Mouse (Mus musculus): ENCODE results near the gene 1810062G17Rik. TPM values are rescaled to one million over a fixed set of nuclear protein-coding genes. Genes with fewer than 3 reads are reported as not detected.

Gene 1810062G17Rik
- total RNA-seq, 2 experiments from 2014 or later, result 2.6 to 2.7 TPM

DNA sequence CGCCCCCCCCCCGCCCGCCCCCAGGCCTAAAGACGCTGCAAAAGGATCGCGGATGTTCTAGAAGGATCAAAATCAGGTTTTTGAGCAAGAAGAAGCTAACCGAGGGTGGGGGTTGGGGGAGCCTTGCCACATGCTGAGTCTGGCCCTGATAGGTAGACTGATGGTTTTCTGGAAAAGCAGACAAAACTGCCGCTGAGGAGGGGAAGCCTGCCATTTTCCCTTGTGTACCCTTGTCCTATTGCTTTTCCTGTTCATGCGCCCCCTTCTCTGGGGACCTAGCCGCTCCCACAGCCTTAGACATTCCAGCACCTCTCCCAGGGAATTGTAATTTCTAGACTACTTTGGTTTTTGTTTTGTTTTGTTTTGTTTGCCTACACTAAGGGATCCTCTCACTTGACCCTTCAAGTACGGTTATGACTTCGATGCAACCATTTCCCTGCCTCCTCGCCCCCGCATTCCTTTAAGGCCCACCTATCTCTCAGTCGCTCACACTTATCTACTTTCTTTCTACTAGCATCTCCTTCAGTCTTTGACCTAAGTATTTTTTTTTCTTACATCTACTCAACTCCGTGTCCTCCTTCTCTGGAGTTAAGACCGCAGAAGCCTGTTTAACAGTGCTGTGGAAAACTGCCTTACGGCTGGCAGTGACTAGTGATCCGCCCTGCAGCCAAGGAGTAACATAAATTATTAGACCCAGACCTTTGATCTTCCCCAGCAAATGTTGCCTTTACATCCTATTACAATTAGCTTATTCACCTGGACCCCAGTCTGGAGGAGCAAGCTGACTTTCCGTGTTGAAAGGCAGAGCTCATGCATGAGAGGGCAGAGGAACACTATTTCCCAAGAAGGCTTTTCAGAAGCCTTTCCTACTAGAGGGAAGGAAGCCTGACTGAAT lies 771 bp downstream of the 1810062G17Rik start:
- peak; percentile 50 for DNase-seq

DNA sequence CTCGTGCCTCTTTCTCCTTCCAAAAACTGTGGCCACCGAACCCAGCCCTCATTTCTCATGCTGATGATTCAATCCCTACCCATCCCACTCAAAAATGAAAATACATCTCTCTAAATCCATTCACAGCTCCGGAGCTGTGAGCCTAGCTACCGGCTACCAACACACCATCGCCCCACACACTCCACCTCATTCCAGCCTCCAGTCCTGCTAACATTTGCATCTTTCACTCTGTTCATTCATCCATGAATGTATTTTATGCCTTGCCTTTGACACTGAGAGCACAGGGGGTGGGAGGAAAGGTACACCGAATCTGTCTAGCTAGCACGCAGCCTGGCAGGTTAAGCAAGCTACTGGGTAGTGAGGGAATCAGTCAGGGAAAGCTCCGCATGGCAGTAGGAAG lies 3.0 kb downstream of the 1810062G17Rik start:
- DNase-seq, result no peak

DNA sequence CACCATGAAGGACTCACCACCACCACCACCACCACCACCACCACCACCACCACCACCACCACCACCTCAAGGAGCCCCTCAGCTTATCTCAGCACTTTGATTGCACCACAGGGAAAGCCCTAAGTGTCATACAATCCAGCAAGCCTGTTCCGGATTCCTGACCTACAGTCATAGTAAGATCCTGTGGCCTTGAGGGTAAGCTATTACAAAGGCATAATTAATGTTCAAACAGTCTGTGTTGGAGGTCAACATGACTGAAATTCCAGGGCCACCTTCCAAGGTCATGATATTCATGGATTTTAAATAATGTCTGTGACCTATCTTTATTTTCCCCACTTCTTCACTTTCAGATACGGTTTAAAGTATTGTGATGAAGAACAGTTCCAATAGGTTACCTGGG lies 4.7 kb downstream of the 1810062G17Rik start:
- DNase-seq, result no peak

DNA sequence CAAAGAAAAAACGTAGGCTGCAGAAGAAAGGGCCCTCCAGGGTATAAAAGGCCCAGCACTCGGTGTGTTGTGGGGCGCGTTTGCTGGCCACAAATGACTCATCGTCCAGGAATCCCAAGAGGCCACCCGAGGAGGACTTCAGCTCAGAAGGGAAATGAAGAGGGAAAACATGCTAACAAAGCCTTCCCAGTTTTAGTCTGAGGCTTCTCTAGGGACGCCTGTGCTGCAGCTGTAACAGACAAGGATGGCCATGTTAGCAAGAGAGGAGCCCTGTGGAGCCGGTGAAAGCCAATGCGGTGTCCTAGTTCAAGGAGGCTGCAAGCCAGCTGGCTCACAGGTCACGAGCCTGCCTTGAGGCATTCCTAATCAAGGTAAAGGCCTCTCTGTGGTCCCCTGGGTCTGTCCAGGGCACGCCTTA lies 6.0 kb downstream of the 1810062G17Rik start:
- DNase-seq, result peak; percentile 74

DNA sequence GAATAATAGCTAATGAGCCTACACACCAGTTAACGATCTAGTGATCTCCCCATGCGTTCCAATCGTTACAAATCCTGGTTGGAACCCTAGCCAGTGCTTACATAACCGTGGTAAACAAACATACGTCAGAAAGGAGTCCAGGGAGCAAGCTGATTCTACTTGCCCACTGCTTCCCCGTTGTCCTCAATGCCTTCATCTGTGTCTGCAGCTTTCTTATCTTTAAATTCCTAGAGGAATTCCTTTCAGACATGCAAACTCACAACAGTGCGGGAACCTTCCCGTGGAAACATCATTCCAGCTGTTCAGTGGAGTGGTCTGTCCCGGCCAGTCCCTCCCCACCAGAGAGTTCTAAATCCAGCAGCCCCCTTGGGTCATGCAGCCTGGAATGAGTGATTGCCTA lies 7.2 kb downstream of the 1810062G17Rik start:
- DNase-seq, result peak; percentile 45

DNA sequence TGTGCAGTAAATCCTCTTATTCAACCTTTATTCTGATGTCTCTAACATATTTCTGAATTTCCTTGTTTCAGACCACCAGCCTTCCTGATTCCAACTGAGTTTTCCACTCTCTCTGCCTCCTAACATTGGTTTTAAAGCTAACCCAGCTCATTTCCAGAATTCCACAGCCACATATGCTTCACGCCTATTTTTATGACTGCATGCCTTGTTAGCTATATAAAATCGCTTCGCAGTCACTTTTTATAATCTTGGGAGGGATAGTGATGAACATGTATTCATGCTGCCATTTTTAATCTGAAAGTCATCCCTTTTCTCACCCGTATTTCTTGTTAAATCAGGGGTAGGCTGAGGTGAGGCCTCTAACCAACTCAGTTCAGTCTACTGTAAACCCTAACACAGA lies 8.6 kb downstream of the 1810062G17Rik start:
- no peak for DNase-seq

DNA sequence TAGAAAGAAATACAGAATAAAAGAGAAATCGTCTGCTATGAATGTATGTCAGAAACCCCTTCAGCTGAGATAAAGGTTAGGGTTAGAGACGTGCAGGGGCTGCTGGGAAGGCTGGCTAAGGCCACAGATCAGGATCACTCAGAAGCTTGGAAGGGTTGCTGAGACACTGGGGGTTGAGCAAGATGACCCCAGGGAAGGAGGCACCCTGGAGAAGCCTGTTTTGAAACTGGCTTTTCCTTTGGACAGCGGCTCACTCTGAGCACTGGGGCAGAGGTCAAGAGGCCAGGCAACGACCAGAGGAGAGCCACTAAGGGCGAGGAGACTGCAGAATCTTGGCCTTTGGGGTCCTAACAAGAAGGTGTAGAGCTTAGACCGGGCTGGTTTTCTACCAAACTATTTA lies 10.4 kb downstream of the 1810062G17Rik start:
- peak; percentile 69 for DNase-seq

DNA sequence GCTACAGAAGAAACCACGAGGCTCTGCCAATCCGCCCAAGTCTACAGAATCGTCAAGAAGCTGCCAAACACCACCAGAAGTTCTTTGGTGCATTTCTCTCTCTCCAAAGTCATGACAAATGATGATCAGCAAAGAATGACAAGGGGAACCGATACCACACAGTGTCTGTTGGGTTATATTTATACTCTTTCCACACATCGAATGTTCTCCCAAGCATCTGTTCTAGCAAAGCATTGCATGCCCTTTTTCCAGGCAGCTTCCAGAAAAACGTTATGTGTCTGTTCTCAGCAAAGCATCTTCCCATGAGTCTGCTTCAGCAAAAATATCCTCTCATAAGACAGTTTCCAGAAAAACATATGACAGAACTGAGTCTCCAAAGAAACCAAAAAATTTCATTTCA lies 11.1 kb downstream of the 1810062G17Rik start:
- no peak for DNase-seq

DNA sequence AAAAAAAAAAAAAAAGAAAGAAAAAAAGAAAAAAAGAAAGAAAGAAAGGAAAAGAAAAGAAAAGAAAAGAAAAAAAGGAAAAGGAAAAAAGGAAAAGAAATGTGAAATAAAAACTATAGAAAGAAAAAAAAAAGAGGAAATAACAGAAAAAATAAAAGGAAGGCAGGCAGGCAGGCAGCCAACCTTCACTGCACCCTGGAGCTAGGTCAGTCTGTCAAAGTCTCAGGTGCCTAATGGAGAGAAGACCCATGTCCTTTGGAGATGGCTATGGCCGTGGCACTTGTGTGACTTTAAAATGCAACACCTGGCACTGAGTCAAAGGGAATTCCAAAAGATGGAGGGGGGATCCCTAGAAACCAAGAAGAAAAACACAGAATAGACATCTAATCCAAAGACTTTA lies 12.6 kb downstream of the 1810062G17Rik start:
- no peak for DNase-seq

DNA sequence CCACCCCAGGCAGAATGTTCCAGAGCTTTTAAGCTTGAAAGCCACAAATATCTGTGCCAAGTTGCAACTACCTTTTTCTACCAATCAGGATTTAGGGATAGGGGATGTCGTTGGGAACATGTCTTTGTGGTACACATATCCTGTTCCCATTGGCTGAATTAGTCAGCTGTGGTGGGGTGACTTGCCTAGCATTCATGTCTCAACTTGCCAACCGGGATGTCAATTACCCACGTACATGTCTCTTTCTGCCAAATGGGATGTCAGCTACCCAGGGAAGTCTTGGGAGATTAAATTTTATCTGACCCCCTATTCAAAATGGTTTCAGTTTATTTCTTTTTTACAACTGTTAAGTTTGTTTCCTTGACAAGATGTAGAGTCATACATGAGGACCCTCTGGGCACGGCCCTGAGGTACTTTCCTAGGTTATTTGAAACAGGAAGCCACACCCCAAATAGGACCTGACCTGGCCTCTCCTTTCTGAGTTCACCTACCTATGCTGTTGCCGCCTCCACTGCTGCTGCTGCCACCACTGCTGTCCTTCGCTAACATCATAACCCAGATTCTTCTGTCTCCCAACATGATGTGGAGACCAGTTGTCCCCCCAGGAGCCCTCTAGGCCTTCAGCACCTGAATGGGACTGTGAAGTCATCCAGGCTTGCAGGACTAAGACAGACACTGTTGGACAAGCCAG lies 13.3 kb downstream of the 1810062G17Rik start:
- DNase-seq, result no peak

DNA sequence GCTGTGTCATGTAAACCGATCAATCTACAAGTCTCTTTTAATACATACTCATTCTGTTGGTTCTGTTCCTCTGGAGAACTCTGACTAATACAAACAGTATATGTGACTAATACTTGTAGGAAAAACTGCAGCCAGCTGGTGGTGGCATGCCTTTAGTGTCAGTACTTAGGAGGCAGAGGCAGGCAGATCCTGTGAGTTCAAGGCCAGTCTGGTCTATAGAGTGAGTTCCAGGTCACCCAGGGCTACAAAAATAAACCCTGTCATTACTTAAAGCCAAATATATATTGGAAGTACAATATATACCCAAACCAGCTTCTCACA lies 13.8 kb downstream of the 1810062G17Rik start:
- no peak for DNase-seq

DNA sequence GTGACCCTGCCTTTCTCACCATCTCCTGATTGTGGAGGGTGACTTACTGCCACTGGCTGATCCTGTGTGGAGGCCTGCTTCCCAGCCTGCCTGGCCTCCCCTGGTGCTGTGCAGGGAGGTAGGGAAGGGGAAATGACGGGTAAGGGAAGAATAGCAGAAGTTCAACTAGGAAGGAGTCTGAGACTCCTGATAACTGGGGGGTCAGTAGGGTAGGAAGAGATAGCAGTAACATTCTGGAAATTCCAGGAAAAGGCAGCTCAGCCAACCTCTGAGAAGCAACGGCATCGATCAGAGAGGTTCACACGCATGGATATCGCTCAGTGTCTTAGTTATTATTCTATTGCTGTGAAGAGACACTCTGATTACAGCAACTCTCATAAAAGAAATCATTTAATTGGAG lies 15.8 kb downstream of the 1810062G17Rik start:
- DNase-seq, result no peak

DNA sequence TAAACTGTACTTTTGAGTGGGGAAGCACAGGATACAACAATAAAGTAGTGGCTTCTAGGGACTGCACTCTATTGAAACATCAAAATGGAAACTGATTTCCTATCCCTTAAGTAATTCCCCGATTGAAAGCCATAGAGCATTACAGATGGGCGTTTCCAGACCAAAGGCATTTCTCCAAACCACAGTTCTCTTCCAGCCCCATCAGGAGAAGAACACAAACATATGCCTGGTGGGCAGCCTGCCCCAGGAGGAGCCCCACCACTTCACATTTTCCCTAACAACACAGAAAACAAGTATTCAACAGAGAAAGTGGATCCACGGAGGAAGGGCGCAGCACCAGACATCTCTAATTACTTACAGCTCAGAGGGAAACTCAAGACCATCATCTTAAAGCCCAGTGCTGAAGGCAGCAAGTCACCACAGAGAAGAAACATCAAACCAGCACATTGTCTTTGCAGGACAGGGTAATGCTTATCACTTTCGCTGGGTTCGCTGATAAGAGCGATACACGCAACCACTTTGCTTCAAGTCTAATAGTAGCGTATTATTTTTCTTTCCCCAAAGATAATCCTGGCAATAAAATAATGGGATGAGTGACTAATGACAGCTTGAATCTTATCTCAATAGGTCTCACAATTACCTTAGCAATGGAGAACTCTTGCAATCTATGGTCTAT lies 17.1 kb downstream of the 1810062G17Rik start:
- DNase-seq, result no peak

DNA sequence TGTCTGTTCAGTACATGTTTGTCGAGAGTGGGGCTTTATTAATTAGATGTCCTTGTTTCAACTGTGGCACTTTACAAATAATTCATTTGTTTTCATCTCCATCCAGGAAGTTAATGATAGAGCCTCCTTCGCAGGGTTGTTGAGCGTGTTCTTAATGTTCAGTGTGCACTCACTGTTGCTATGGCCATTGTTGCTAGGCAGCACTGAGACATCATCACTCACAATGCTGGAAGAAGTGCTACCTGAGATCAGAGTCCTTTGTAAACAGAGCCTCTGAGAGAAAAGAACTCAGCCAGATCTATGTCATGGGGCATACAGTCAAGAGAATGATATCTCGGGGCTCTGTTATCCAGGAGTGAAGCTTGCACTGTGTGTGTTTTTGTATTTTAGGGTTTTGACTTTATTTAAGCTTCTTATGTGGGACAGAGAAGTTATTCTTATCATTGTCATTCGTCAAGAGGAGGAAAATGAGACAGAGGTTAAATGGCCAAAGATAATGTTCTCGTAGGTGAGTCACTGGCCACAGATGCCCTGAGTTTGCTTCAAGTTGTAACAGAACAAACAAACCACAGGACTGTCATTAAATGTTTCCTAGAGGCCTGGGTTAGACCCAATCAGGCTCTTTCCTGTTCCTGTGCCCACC lies 18.0 kb downstream of the 1810062G17Rik start:
- no peak for DNase-seq

DNA sequence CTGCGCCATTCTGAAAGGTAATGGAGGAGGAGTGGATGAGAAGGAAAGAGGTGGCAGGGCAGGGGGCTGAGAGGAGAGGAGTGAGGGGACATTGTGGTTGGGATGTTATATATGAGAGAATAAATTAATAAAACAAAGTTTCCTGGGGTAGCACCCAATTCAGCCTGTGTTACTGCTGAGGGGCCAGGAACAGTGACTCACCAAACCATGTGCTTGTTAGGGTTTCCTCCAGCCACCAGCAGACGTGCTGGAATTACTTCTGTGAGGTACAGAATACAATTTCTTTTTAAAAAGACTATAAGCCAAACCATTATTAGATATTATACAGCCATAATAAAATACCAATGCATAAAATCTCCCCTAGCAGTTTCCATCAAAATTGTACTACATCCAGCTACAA lies 18.9 kb downstream of the 1810062G17Rik start:
- no peak for DNase-seq

DNA sequence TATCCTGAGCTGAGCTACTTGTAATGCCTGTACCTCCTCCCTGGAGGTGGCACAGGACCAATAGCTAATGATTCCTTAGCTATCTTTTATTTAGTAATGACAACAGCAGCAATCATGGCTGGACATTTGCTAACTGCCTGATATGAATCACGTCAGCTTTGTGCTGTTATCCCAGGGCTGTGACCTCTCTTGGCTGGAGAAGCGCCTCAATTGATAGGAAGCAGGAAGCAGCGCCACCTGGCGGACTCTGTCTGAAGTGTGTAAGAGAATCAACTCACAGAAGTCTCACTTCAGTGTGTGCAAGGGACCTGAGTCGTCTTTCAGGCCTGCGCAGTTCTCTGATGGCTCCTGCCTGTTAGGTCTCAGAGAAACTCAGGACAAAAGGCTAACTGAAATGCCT lies 19.7 kb downstream of the 1810062G17Rik start:
- DNase-seq, result peak; percentile 94

DNA sequence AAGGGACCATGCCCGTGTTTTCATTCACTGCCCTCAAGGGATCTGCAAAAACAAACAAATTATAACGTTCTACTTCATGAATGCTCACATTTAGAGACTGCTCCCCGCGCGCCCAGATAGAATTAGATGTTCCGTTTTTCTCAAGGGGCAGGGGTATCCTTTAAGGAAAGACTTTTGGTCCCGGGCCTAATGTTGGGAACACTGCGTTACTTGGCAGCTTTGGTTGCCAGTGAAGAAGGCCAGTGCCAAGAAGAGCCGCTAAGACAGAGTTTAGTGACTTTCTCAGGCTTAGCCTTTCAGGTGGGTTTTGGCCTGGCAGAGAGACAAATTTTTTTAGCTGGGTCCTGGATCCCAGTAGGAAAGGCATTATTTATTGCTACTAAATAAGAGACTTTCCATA lies 20.5 kb downstream of the 1810062G17Rik start:
- DNase-seq, result no peak

DNA sequence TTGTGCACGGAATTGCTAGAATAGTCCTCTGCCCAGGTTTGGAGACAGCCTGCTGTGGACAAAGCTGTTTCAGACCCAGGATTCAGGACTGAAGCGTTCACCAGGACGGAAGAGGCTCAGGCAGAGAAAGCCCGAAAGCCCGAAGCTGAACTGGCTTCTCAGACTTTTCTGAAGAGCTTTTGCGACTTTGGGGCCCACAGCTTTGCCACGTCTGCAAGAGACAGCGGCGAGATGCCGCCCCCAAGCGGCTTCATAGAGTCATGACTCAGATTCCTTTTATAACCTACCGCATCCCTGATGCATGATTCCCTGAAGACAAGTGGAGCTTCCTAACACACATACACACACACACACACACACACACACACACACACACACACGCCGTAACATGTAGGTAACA lies 21.0 kb downstream of the 1810062G17Rik start:
- peak; percentile 80 for DNase-seq

DNA sequence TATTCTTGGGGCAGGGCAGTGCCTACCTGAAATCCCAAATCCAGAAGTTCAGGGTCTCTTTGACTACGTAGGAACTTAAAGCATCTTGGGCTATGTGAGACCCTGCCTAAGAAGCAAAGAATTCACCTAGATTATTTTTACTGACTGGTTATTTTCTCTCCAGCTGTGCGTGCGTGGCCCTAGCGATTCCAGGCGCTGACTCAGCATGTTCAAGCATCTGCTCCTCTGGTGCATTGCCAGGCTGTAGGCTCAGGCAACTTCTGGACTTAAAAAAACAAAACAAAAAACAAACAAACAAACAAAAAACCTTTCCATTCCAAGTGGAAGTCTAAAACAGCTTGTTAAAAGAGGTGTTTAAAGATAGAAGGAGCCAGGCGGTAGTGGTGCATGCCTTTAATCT lies 22.5 kb downstream of the 1810062G17Rik start:
- DNase-seq, result no peak

DNA sequence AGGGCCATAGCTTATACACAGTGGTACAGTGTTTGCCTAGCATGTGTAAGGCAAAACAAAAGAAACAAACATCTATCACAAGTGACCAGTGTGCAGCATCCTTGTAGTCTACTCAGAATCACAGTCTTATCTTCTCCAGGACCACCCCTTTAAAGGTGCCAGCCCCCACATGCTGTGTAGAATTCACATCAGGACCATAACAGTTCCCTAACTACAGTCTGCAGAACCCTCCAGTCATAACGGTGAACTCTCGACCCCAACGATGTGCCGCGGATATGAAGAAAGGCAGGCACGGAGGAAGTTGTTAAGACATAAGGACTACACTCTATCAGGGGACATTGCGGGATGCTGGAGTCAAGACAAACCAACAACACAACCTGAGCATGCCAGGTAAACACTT lies 23.7 kb downstream of the 1810062G17Rik start:
- DNase-seq, result no peak

DNA sequence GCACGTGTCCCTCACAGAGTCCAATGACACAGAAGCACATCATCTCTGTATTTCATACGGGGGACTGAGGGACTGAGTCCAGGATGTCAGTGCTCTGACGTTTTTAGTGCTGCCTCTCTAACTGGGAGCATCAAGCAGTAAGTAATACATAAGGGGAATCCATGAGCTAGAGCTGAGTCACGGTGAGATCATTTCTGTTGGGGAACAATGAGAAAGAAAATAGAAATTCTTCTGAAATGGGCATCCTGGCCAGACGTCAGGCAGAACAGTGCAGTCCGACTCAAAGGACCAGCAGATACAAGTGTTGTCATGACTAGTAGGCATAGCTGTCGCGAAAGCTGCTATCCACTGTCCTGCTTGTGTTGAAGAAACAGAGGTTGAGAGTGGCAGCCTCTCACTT lies 25.2 kb downstream of the 1810062G17Rik start:
- no peak for DNase-seq

DNA sequence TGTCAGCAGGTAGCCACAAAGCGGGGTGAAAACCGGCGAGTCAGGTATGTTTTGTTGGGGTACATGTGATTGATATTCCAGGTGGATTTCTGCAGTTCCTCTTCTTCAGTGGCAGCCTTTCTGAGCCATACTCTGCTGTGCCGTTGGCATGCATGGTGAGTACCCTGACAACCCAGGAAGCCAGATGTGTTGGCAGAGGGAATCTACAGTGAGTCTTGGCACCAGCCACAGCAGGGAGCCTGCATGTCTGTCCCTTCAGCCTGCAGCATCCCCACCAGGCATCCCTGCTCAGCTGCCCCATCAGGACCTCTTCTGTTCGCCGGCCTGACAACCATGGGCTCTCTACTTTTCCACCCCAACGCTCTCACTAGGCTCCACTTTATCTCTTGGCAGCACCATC lies 25.8 kb downstream of the 1810062G17Rik start:
- no peak for DNase-seq

DNA sequence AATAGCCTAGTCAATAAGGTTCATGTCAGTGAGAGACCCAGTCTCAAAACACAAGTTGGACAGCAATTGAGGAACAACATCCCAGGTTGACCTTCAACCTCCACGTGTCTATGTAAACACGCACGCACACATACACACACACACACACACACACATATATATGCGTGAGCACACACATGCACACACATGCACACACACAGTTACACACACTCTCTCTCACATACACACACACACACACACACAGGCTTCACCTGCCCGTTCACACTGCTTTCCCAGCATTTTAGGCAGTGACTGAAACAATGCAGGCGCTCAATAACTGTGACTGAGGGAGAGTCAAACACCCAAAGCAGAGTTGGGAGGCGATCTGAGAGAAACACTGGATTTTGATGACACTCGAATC lies 29.6 kb downstream of the 1810062G17Rik start:
- DNase-seq, result no peak
